Mouse (Mus musculus) skeletal muscle tissue, adult 2 months (tissue): Measurements from ENCODE around the gene Clasp2.
"Not testable (repeated sequence)": the region's sequence is repeated elsewhere in the genome, so short reads cannot be mapped to it uniquely, and the experiment has no call there.

ENCODE experiments used
- DNase-seq: peaks from one replicate; pipeline ENCODE4 v3.0.0-alpha.2; 2012; ENCODE audit warnings: low read depth, low spot score

The Clasp2 gene

DNA sequence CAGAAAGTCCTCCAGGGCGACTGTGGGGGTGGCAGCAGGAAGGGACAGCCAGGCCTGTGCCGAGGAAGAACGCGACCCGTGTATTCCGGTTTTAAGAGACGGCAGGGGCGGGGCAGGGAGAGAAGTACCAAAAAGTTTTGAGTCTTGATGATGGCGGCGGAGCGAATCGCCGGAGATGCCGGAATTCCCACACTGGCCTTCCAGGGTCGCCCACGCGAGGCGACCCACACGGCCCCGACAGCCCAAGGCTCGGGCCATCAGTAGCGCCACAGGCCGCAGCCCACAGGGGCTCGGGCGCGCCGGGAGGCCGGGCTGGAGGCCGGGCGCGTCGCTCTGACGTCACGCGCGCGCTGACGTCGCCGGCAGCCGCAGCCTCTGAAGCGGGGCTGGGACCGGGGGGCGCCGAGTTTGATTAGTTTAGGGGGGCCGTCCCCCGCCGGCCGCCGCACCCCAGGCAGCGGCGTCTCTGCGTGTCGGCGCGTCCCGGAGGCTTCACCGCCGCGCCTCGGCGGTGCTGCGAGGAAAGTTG is at the start of gene Clasp2:
Gene Clasp2, plus strand, starts transcription at position 366 of the 529 bp plus-strand sequence.
- peak; percentile 54 for DNase-seq

- no peak for DNase-seq
These were observed 39.7 kb upstream of the Clasp2 start for GRCm38 (mm10) chr9:113701441-113702160.

GRCm38 (mm10) chr9:113706108-113706507 is 35.2 kb upstream of the Clasp2 start:
- no peak for DNase-seq

DNA sequence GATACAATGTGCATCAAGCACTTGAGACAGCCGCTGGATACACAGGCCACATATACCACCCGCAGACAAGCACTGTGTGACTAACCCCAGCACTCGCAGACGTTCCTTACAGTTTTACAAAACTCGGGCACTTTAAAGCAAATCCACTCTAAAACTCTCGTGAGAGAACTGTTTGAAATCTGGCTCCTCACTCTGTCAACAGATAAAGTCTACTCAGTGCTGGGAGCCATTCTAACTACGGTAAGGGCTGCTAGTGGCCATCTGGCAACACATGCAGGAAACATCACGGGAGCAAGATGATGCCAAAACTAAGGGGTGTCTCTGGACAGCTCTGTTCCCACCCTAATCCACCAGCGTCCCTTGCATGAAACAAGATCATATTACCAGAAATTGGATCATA is 34.4 kb upstream of the Clasp2 start:
- DNase-seq: no peak

DNA sequence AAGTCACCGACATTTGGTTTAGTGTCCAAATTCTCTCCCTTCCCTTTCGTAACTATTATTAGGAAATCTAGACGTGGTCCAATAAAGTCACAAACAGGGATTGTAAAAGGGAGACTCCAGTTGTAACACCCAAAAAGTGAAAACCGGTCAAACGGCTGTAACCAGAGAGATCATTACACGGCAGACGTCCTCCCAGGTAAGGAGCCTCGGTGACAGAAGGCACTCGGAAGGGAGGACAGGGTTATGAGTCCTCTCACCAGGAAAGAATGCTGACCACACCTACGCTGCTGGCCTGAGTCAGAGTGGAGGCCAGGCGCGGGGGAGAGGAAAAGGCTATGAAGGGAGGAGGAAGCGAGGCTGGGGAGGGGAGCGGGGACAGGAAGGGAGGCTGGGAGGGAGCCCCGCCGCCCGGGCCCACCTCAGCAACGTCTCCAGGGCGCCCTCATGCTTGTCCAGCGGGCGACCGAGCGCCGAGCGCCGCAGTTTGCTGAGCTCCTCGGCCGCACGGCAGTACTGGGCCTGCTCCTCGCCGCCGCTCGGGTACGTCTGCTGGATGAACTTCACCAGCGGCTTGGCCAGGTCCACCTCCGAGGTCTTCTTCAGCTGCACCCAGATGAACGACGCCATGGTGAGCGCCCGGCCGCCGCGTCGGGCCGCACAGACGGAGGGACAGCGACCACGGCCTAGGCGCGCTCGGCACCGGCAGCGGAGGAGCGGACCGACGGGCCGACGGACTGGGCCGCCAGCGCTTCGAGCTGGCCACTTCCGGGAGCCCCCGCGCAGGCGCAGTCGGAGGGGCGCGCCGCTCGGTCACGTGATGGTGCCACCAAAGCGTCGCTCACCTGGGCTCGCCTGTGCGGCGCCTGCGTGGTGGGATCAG is 33.6 kb upstream of the Clasp2 start, which contains the start of gene Pdcd6ip:
Gene Pdcd6ip, minus strand, starts transcription at position 779 of the 880 bp plus-strand sequence.
- peak; percentile 89 for DNase-seq

GRCm38 (mm10) chr9:113708361-113709280 is 32.7 kb upstream of the Clasp2 start:
- no peak for DNase-seq

DNA sequence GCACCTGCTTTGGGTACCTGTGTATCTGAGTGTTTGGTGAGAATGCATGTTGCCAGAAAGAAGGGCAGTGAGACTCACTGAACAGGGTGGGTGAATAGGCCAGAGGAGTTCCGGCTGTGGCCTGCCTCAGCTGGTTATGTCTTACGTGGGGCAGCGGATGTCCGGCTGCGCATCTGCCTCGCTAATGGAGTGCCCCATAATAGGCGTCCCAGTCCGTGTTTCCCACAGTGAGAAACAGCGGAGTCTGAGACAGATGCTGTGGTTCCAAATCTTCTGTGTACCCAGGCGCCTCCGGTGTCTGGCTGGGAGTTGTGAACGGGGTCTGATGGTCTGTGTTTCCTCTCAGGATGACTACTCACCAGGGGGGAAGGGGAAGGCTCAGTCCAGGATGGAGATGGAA is 30.4 kb upstream of the Clasp2 start:
- no peak for DNase-seq

DNA sequence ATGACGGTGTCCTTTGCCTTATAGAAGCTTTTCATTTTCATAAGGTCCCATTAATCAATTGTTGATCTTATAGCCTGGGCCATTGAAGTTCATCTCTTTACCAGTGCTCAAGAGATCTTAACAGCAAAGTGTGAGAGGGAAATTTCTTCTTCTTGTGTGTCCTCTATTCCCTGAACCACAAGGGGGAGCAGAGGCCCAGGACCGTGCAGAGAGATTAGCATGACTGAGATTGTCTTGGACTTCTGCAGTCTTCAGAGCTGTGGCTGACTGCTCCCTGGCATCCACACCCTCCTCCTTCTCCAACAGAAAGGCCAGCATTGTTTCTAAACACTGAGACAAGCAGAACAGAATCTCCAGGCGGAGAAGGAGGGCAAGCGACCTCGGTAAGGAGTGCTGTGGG is 22.2 kb upstream of the Clasp2 start:
- no peak for DNase-seq

GRCm38 (mm10) chr9:113724646-113725045 is 16.6 kb upstream of the Clasp2 start:
- DNase-seq: no peak

- DNase-seq: not testable (repeated sequence)
These were observed 15.7 kb upstream of the Clasp2 start for GRCm38 (mm10) chr9:113725609-113726008.

DNA sequence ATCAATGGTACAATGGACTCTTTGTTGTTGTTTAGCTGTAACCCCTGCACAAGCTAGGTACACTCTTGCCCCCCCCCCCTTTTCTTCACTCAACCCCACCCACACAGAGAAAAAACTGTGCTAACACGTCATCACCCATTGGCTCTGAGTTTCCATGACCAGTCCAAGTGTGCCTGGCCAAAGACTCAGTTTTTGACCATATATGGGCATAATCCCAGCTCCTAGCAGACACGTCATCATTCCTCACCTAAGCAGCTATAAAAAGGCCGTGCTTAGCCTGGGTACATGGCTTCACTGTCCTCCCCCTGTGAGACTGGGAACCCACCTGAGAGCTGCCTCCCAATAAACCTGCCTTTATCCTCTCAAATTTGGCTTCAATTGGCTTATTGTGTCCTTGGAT is 15.1 kb upstream of the Clasp2 start:
- DNase-seq: no peak

GRCm38 (mm10) chr9:113726991-113727680 is 14.1 kb upstream of the Clasp2 start:
- no peak for DNase-seq

GRCm38 (mm10) chr9:113731540-113731939 is 9.7 kb upstream of the Clasp2 start:
- DNase-seq: no peak

DNA sequence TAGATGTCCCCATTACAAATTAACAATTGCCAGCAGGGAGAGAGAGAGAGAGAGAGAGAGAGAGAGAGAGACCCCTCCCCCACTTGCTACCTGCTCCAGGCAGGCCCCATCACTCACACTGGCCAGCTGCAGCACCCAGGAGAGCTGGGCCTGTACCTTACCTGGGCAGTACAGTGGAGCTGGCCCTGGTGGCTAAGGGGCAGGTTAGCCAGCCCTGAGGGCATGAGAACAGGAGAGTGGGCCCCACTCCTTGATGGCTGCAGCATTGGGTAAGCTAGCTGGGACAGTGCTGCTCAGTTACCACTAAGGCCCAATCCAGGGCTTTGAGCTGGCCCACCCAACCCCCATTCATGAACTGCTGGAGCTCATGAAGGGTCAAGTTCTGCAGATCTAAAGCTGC is 5.4 kb upstream of the Clasp2 start:
- no peak for DNase-seq

GRCm38 (mm10) chr9:113738021-113738420 is 3.3 kb upstream of the Clasp2 start:
- no peak for DNase-seq

DNA sequence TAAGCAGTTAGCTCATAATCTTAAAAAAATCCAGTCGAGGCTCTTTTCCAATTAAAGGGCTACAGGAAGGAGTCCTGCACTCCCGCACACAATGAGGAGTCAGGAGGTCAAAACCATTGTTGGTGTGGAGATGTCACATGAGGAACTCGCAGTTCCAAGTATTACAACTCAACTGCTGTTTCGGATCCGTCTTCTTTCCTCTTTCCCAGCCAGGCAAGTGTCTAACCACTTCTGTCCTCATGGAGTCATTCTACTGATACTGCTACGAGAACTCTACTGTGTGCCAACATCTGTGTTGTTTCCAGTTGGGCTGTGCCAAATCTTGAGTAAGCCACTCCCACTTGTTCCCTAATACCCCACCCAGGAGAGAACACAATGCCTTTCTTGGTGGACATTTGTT is 2.3 kb upstream of the Clasp2 start:
- DNase-seq: peak; percentile 73

- DNase-seq: no peak
These were observed 414 bp downstream of the Clasp2 start for GRCm38 (mm10) chr9:113741637-113742137.

- no peak for DNase-seq
These were observed 1.1 kb downstream of the Clasp2 start for GRCm38 (mm10) chr9:113742361-113742794.

- no peak for DNase-seq
These were observed 2.0 kb downstream of the Clasp2 start for GRCm38 (mm10) chr9:113743291-113743690.

DNA sequence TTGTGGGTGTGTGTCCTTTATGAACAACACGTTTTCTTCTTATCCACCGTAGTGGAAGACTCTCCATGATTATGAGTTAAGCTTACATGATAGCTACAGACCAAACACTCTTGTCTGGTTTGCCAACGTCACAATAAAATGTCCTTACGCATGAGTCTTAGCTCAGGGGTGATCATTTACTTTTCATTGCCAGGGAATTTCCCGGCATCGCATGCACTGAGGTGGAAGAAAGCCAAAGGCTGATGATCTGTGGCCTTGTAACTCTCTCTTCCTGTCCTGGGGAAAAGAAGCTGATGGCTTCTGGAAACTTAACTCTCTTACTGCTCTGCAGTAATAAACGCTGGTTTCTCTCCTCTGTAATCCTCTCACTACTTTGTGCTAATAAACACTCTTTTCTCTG is 8.1 kb downstream of the Clasp2 start:
- DNase-seq: peak; percentile 38
